Mouse (Mus musculus) embryonic facial prominence, embryonic 12.5 days (tissue): ENCODE data around the gene Smc1b. TPM values are rescaled to one million over a fixed set of nuclear protein-coding genes. Genes with fewer than 3 reads are reported as not detected.
"Not testable (repeated sequence)": the region's sequence is repeated elsewhere in the genome, so short reads cannot be mapped to it uniquely, and the experiment has no call there.

Source experiments
- ATAC-seq: fragments of 200-750 bp; cut with Nextera tagmentation; 2 replicates; pipeline ENCODE4 v1.8.0; 2017; ENCODE audit not compliant: insufficient number of reproducible peaks, insufficient read depth, low FRiP score, low TSS enrichment
- H3K27ac ChIP-seq: fragments of 300-500 bp; sonication (generic); 2 replicates; pipeline ENCODE4 v1.5.1; 2016; ENCODE audit warnings: mild to moderate bottlenecking
- H3K27me3 ChIP-seq: fragments of 300-500 bp; sonication (generic); 2 replicates; pipeline ENCODE4 v1.6.1; 2016; ENCODE audit warnings: mild to moderate bottlenecking, moderate library complexity
- H3K36me3 ChIP-seq: fragments of 300-500 bp; sonication (generic); 2 replicates; pipeline ENCODE4 v1.6.1; 2016; ENCODE audit warnings: mild to moderate bottlenecking
- H3K4me1 ChIP-seq: fragments of 300-500 bp; sonication (generic); 2 replicates; pipeline ENCODE4 v1.6.1; 2016
- H3K4me2 ChIP-seq: fragments of 300-500 bp; sonication (generic); replicated peaks from 2 replicates; pipeline ENCODE4 v1.6.1; 2016; ENCODE audit warnings: mild to moderate bottlenecking, moderate library complexity
- H3K4me3 ChIP-seq: fragments of 300-500 bp; sonication (generic); 2 replicates; pipeline ENCODE4 v1.5.1; 2016; ENCODE audit warnings: mild to moderate bottlenecking
- H3K9ac ChIP-seq: fragments of 300-500 bp; sonication (generic); 2 replicates; pipeline ENCODE4 v1.6.1; 2016; ENCODE audit warnings: mild to moderate bottlenecking, moderate library complexity
- H3K9me3 ChIP-seq: fragments of 300-500 bp; sonication (generic); 2 replicates; pipeline ENCODE4 v1.6.1; 2016; ENCODE audit warnings: mild to moderate bottlenecking, moderate library complexity
- WGBS: fragments of 180-500 bp; shearing (Covaris S2); methylation state at CpG from one replicate; pipeline ENCODE4 v1.1.7; 2016; 5-methylcytosine and 5-hydroxymethylcytosine counted together
- polyA plus RNA-seq: library from polyadenylated mRNA; unstranded; fragments of >200 nt; fragmentation: Nextera tagmentation; extraction: Ambion mirVana; gene quantifications from 2 replicates; pipeline ENCODE4 v1.2.1, GENCODE M21; 2016

Gene Smc1b
- polyA plus RNA-seq, 1 experiment from 2014 or later = 0.22 TPM

DNA sequence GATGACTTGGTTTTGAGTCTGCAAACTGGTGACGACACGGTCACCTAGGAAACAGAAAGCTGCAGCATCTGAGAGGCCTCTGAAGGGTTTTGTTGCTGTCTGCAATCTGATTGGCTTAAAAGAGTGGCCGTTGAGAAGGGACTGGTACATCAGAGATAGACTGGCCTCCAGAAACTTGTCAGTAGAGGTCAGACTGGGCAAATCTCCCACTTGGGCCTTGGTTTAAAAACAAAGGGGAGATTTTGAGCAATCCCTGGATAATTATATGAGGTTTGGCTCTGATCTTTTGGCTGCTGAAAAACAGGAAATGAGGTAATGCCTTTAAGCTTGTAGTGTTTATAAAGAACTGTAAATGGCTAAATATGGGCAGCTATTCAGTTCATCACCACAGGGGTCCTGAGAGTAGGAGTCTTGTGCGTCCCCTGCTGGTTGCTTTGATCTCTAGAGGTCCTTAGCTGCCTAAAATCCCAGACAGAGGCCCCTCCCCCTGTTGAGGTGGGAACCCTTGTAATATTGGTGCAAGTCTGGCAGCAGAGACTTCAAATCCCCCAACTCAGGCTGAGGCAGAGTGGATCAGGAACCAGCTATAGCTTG lies 89.3 kb downstream of the Smc1b start:
- WGBS = 16% methylated on average over 4 of the region's 4 CpGs
- H3K4me2 ChIP-seq = no peak overlapping the region
- H3K4me3 ChIP-seq = no peak overlapping the region
- H3K4me1 ChIP-seq = peaks cover 31% of the 10 kb centered on the region
- peaks cover 22% of the 10 kb centered on the region for H3K36me3 ChIP-seq
- H3K27ac ChIP-seq = peak overlapping the region; percentile 77
- H3K27me3 ChIP-seq = no peaks in the 10 kb centered on the region
- no peaks in the 10 kb centered on the region for H3K9me3 ChIP-seq
- ATAC-seq = no peak; the same call in 1 of the 2 replicates
- H3K9ac ChIP-seq = no peak overlapping the region

DNA sequence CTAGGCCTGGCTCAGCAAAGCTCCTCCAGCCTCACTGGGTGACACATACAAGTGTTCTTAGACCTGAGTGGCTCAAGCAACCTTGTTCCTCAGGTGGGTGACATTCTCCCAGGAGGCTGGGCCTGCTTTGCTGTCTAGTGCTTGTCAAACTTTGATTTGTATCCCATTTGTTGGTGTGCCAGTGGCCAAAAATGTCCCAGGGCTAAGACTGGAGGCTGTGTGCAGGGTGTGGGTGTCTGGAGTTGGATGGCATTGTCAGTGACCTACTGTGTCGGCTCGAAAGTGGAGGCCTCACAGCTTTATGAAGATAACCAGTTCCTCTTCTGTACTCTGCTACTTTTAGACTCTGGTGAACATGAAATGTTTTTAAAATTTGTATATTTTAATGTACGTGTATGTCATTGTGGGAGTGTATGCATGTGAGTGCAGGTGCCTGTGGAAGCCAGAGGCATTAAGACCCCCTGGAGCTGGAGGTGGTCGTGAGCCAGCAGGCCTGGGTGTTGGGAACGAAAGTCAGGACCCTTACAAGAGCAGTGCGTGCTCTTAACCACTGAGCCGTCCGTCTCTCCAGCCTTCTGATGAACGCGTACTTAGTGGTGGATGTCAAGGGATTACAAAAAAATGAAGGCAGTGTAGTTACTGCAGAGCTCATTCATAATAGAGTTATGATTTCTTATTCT lies 90.1 kb downstream of the Smc1b start:
- Histone ChIP-seq H3K4me2 (no peak overlapping the region), H3K27me3 (no peaks in the 10 kb centered on the region), H3K4me1 (peaks cover 33% of the 10 kb centered on the region), H3K9me3 (no peaks in the 10 kb centered on the region), H3K4me3 (no peak overlapping the region), H3K9ac (no peak overlapping the region), H3K27ac (peak overlapping the region; percentile 77; the same call in 1 of the 2 replicates), H3K36me3 (peaks cover 14% of the 10 kb centered on the region)
- ATAC-seq = no peak
- 87% methylated on average over 10 of the region's 10 CpGs for WGBS

DNA sequence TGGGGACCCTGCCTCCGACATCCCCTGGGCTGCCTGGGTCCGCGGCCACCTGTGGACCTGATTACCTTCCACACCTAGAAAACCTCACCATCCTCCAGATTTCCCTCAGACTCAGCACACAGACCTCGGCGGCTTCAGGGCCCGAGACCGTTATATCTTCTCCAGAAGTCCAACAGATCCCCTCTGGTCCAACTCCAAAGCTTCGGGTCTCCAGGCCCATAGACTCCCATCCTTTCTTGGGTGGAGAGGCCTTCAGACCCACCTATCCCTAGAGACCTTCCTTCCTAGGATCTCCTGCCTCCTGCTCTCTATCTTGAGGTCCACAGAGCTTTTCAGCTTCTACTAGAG lies 94.4 kb downstream of the Smc1b start:
- Histone ChIP-seq H3K9ac (peak overlapping the region; percentile 85), H3K27me3 (no peaks in the 10 kb centered on the region), H3K4me3 (peak overlapping the region; percentile 78), H3K27ac (no peak overlapping the region), H3K4me2 (peak overlapping the region; percentile 80), H3K36me3 (no peaks in the 10 kb centered on the region), H3K4me1 (peaks cover 20% of the 10 kb centered on the region), H3K9me3 (no peaks in the 10 kb centered on the region)
- 10% methylated on average over 8 of the region's 8 CpGs for WGBS
- ATAC-seq = no peak

DNA sequence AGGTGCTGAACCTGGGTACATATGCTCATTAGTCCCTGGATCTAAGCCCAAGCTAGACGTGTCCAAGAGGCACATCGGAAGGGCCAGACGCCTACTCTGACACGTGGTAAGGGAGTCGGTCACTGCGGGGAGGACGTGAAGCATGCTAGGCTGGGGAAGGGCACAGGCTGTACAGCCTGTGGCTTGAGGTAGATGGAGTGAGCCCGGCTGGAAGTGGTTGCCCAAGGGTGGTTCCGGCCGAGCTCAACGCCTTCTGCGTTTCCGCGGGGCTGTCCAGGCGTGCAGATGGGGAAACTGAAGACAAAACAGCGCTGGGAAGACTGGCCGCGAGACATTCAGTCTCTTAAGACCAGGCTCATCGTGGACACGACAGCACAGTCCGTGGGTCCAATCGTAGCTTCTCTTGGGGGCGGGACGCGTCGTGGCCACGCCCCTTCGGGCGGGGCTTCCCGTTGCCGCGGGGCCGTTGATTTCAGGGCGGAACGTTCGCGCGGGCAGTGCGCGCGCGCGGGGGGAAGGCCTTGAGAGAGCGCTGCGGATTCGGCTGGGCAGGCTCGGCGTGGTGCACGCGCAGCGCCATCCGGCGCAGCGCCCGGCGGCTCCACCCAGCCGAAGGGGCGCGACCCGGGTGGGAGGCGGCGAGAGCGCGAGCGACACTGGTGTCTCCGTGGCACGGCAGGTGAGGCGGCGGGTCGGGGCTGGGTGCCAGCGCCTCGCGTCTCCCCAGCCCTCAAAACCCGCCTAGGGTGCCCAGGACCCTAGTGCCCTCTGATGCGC lies 95.0 kb downstream of the Smc1b start:
- Histone ChIP-seq H3K36me3 (no peaks in the 10 kb centered on the region), H3K4me1 (peaks cover 18% of the 10 kb centered on the region), H3K4me3 (peak overlapping the region; percentile 78), H3K9me3 (no peaks in the 10 kb centered on the region), H3K27me3 (no peaks in the 10 kb centered on the region), H3K4me2 (peak overlapping the region; percentile 80), H3K27ac (peak overlapping the region; percentile 30; the same call in 1 of the 2 replicates), H3K9ac (peak overlapping the region; percentile 85)
- peak; percentile 91 for ATAC-seq
- under 1% methylated on average over 69 of the region's 75 CpGs for WGBS

DNA sequence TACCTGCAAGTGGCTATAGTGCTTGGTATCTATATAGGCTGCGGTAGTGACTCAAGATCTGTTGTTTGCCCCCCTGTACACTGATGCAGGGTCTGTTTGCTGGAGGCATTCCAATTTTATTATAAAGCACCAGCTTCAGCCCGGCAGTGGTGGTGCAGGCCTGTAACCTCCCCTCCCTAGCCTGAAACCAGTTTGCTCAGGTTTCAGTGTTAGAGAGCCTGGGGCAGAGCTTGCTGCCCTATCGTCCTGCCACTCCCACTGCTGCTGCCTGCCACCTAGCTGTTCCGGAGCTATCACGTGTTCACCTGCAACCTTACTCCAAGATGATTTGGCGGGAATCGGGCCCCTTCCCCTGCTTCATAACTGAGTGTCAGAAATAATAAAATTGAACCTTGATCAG lies 97.8 kb downstream of the Smc1b start:
- not testable (repeated sequence) for H3K27ac ChIP-seq, H3K36me3 ChIP-seq, H3K4me2 ChIP-seq, H3K27me3 ChIP-seq, H3K4me3 ChIP-seq, H3K9ac ChIP-seq, ATAC-seq, H3K9me3 ChIP-seq
- peaks cover 13% of the 10 kb centered on the region for H3K4me1 ChIP-seq
- 25% methylated on average over 7 of the region's 7 CpGs for WGBS

DNA sequence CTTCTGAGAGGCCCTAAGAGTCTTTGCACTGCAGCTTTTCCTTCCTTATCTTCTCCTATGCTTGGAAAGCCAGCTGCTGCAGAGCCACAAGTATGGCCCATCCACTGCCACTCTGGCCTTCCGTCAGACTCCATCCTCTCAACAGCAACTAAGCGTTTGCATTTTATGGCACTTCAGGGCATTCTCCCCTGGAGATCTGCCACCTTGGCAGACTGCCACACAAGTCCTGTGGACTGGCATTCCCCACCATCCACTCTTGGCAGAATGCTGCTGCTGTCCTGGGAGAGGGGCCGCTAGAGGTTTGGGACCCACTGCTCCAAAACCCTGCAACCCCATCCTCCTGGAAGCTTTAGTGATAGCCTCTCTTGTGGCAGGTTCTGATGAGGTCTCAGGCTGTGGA lies 99.9 kb downstream of the Smc1b start:
- 0 out of 2 replicates have a peak, but pooled peaks cover 3% of the 10 kb centered on the region for H3K27me3 ChIP-seq
- peaks cover 3% of the 10 kb centered on the region; the same call in 1 of the 2 replicates for H3K4me1 ChIP-seq
- H3K4me3 ChIP-seq = no peak overlapping the region
- WGBS = 94% methylated on average over 3 of the region's 3 CpGs
- no peak for ATAC-seq
- no peaks in the 10 kb centered on the region for H3K9me3 ChIP-seq
- no peak overlapping the region for H3K4me2 ChIP-seq
- no peaks in the 10 kb centered on the region for H3K36me3 ChIP-seq
- H3K9ac ChIP-seq = no peak overlapping the region
- no peak overlapping the region for H3K27ac ChIP-seq

DNA sequence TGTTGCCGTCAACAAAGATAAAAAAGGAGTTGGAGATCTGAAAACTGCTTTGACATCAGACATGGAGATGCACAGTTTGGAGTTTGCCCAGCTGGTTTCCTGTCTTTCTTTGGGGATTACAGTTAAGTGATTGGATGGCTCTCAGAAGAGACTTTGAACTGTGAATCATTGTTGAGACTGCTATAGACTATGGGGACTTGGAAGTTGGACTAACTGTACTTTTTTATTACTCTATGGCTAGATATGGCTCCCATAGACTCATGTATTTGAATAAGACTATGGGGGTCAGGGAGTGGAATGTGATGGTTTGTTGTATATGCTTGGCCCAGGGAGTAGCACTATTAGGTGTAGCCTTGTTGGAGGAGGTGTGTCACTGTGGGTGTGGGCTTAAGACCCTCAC lies 101.1 kb downstream of the Smc1b start:
- H3K36me3 ChIP-seq, H3K27me3 ChIP-seq, H3K27ac ChIP-seq, H3K9me3 ChIP-seq, H3K4me2 ChIP-seq, H3K4me3 ChIP-seq, H3K9ac ChIP-seq, H3K4me1 ChIP-seq, ATAC-seq: not testable (repeated sequence)
- WGBS = 80% methylated on average over 1 of the region's 1 CpGs

DNA sequence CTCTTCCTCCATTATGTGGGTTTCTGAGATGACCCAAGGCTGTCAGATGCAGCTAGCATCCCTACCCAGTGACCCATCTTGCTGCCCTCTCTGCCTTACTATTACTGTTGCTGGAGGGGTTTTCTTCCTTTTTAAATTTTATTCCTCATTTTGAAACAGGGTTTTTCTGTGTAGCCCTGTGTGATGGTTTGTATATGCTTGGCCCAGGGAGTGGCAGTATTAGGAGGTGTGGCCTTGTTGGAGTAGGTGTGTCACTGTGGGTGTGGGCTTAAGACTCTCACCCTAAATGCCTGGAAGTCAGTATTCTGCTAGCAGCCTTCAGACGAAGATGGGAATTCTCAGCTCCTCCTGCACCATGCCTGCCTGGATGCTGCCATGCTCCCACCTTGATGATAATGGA lies 103.1 kb downstream of the Smc1b start, which contains the start of gene Fam118a:
Gene Fam118a (plus strand): TSS at position 301 of the 400 bp plus-strand sequence.
- not testable (repeated sequence) for H3K4me2 ChIP-seq, H3K4me1 ChIP-seq, H3K4me3 ChIP-seq, H3K27me3 ChIP-seq, H3K9me3 ChIP-seq, ATAC-seq, H3K27ac ChIP-seq, H3K9ac ChIP-seq, H3K36me3 ChIP-seq
- 46% methylated on average over 1 of the region's 1 CpGs for WGBS

DNA sequence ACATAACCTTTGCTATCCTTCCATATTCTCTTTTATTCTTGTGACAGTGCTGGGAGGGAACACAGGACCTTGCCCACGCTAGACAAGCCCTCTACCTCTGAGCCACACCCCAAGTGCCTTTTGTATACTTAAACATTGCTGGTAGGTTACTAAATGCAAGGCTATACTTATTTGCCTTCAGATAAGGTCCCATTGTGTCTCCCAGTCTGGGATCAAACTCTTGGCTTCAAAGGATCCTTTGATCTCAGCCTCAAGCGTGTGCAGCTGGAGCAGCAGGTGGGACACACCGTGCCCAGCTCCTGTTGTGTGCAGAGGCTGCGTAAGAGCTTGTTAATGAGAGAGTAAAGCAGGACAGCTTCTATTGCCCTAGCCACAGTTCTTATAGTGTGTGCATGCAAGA lies 104.0 kb downstream of the Smc1b start:
- 51% methylated on average over 4 of the region's 4 CpGs for WGBS

DNA sequence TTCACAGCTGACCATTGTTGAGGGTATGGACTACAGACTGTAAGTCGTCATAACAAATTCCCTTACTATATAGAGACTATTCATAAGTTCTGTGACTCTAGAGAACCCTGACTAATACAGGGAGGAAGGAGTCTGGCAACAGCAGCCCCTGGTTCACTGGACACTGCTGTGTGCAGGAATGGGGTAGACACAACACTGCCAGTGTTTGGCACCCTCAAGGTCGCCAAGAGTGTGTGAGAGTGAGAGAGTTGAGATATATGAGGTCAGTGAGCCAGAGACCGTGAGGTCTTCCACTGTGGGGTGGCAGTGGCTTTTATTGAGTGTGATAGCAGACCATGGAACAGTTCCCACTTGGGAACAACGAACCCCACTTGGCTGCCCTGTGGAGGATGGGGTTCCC lies 105.6 kb downstream of the Smc1b start:
- ATAC-seq = no peak
- WGBS = 76% methylated on average over 4 of the region's 4 CpGs
- no peak overlapping the region for H3K4me3 ChIP-seq
- no peak overlapping the region for H3K27ac ChIP-seq
- 0 out of 2 replicates have a peak, but pooled peaks cover 3% of the 10 kb centered on the region for H3K27me3 ChIP-seq
- H3K9ac ChIP-seq = no peak overlapping the region
- no peak overlapping the region for H3K4me2 ChIP-seq
- H3K4me1 ChIP-seq = no peaks in the 10 kb centered on the region
- H3K9me3 ChIP-seq = no peaks in the 10 kb centered on the region
- no peaks in the 10 kb centered on the region for H3K36me3 ChIP-seq

More for the DNA sequence above, 104.0 kb downstream of the Smc1b start:
- Histone ChIP-seq H3K4me1 (no peaks in the 10 kb centered on the region), H3K9me3 (no peaks in the 10 kb centered on the region), H3K4me2 (no peak overlapping the region), H3K9ac (no peak overlapping the region), H3K27me3 (0 out of 2 replicates have a peak, but pooled peaks cover 3% of the 10 kb centered on the region), H3K4me3 (no peak overlapping the region), H3K36me3 (no peaks in the 10 kb centered on the region), H3K27ac (no peak overlapping the region)
- no peak for ATAC-seq

DNA sequence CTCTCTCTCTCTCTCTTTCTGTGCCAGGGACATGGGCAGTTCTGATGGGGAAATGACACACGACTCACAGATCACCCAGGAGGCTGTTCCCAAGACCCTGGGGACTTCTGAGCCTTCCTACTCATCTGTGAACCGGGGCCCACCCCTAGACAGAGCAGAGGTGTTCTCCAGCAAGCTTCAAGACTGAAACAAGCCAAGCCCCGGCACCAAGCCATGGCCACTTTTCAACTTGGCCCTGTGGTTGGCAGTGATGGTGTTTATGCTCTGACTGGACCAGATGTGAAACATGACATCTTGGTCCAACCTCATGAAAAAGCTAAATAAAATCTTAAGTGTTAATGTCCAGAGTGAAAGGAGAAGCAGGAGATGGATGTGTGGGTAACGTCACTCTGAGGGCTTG lies 109.6 kb downstream of the Smc1b start:
- H3K4me3 ChIP-seq = no peak overlapping the region
- no peak overlapping the region for H3K4me2 ChIP-seq
- H3K9me3 ChIP-seq = no peaks in the 10 kb centered on the region
- H3K36me3 ChIP-seq = no peaks in the 10 kb centered on the region
- peaks cover 8% of the 10 kb centered on the region; the same call in 1 of the 2 replicates for H3K27me3 ChIP-seq
- H3K27ac ChIP-seq = no peak overlapping the region
- no peaks in the 10 kb centered on the region for H3K4me1 ChIP-seq
- H3K9ac ChIP-seq = no peak overlapping the region
- ATAC-seq = no peak
- WGBS = 71% methylated on average over 4 of the region's 4 CpGs
